Mouse (Mus musculus) heart, adult 2 months (tissue): ENCODE measurements around the gene Gcnt7.

Experiments used
- CTCF ChIP-seq: fragments of 200-600 bp; IDR thresholded peaks from 2 replicates; pipeline ENCODE4 v1.8.1; 2022; ENCODE audit warnings: antibody characterized with exemption, mild to moderate bottlenecking, moderate library complexity
- POLR2A ChIP-seq: fragments of 200-500 bp; IDR thresholded peaks from 2 replicates; pipeline ENCODE4 v1.6.1; 2011; ENCODE audit warnings: mild to moderate bottlenecking, low read depth, low read length, control low read depth; ENCODE audit not compliant: insufficient read depth

DNA sequence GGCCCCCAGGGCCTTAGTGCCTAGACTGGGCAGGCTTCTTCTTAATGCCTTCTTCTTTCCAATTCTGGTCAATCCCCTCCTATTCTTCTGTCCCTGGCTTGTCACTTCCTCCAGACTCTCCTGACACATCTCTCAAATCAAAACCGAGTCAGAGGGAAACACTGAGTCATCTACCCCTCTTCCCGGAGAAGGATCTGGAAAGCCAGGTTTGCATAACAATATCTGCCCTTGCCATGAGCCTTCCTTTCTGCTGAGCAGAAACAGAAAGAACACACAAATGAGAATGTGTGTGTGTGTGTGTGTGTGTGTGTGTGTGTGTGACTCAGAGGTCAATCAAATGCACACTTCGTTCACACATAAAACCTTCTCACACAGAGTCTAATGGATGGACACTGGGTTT, 40.4 kb upstream of the Gcnt7 start:
- no peak for TF ChIP-seq POLR2A
- TF ChIP-seq CTCF = no peak
